Mouse (Mus musculus) kidney, postnatal 14 days (tissue): ENCODE results near the gene Tcf12.

Experiments used
- DNase-seq: peaks from one replicate; pipeline ENCODE4 v3.0.0; 2022; ENCODE audit warnings: mixed read lengths

The Tcf12 gene

DNA sequence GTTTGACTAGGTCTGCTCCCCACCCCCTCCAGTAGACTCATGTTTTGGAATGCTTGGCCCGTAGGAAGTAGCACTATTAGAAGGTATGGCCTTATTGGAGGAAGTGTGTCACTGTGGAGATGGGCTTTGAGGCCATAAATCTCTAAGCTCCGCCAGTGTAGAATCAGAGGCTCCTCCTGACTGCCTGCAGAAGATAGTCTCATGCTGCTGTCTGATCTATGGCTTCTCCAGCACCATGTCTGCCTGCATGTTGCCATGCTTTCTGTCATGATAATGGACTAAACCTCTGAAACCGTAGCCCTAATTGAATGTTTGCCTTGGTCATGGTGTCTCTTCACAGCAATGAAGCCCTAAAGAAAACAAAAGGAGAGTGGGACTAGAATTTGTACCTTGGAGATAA, 26.7 kb downstream of the Tcf12 start:
- no peak for DNase-seq

DNA sequence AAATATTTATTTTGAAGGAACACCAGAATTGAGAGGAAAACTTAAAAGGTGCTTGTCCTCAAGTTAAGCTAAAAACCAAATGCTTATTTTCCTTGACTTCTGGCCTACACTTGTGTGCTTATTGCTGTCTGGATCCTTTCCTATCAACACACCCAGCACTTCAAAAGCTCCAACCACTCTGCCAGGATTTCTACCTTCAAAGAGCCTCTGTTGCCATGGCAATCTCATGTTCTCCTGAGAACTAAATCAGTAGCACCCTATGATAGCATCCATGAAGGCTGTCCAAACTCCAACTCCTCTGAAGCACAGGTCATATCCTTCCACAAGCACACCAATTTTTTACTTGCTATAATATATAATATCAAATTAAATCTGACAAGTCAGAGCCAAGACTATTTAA, 27.5 kb downstream of the Tcf12 start:
- DNase-seq, result no peak

DNA sequence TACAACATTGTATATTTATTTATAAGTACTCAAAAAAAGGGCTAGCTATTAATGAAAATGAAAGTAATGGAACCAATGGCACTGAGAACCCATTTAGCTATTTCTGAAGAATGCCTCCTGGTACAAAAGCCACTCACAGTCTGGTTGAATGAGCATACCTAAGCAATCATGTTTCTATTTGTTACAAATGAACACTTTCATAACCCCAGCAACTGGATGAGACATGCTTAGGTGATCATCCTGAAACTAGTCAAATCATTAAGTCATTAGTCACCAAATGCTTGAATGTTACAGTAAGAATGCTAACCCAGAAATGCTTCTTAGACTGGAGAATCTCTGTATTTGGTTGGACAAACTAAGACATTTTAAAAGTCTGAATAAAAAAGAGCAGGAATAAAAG, 35.5 kb downstream of the Tcf12 start:
- no peak for DNase-seq

DNA sequence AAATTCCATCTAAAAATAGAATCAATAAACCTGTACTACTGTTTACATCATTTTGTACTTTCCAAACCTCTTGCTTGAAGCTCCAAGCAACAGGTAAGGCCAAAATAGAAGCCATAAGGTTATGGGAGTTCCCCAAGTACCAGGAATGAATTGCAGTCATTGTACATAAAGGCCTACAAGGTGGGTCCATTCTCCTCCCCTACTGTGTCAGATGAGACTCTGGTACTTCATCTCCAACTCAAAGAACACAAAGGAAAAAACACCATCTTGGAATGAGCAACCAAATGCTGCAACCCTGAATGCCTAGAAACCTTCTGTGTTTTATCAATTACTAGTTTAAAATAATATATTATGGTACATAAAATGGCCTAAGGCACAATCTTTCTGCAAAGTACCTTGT, 45.5 kb downstream of the Tcf12 start:
- no peak for DNase-seq

DNA sequence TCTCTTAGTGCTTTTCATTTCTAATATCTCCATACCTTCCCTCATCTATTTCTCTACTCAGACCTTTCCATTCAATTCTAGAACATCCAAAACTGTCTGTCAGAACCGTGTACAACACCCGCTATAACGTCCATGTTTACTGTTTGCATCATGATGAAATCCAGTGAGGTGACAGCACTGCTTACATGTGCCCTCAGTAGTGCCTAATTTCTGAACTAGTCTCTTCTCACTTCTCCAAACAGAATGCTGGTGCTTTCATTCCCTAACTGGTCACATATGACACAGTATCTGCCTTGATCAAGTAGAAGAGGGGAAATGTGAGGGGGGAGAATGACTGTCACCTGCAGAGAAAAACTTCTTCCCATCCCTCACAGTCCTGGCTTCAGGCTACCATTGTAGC, 58.5 kb downstream of the Tcf12 start:
- DNase-seq, result no peak

DNA sequence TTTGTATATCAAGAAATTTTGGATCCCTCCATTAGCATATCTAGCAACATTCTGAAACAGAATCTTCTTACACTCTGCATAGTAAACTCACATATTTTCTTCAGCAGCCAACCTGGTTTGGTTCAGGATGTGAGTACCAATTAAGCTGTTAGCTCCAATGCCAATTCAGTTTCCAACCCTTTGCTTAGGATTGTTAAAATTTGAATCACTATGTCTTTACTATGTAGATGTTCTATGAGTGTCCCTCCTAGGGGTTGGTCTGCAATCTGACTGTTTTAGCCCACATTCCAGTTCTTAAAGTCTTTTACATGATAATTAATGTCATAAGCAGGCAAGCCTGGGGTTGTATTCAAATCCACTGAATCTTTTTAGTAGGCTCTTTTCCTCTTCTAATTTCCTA, 71.5 kb downstream of the Tcf12 start:
- DNase-seq, result no peak

DNA sequence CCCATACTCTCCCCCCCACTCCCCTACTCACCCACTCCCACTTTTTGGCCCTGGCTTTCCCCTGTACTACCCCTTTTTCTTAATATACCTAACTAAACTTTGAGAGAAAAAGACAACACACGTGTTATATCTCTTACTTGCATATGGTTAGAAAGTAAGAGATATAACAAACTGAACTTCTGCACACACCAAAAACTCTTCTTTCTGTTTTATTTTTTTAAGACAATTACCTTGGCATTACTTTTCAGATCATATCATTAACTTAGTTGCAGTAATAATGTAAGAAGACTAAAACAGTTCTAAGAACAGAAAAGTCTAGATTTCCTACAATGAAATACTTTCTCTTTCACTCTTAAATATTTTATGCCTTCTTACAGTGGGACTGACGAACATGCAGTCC, 72.3 kb downstream of the Tcf12 start:
- no peak for DNase-seq

DNA sequence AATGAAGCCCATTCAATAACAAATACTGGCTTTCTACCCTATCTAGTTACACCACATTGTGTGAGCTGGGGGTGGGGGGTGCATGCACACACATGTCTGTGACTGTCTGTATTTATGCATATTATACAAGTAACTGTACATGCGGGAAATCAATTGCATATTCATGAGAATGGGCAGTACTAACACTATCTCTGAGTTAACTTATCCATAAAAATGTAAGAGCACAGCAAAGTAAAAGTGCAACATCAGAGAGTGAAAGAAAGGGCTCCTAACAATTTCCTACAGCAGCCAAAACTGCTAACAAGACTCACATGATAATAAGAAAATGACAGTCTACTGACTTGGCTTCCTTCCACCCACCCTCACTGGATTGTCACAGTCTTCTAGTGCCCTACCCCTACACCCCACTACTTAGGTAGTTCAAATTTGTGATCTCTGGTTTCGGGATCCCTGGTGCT, 74.6 kb downstream of the Tcf12 start:
- DNase-seq, result no peak

DNA sequence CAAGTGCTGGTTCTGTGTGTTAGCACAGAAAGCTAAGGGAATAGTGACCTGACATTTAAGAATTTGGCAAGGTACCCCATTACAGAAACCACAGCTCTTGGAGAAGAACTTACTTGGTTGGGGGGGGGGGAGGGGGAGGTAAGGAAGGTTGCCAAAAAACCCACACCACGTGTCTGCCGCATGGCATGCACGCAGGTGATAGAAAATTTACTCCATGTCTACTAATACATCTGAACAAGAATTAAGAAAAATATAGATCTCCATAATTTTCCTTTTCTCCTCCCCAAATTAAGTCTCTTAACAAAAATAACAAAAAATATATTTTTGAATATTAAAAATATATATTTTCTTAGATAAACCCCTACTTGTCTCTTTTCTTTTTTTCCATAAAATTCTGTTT, 75.4 kb downstream of the Tcf12 start:
- DNase-seq, result no peak

DNA sequence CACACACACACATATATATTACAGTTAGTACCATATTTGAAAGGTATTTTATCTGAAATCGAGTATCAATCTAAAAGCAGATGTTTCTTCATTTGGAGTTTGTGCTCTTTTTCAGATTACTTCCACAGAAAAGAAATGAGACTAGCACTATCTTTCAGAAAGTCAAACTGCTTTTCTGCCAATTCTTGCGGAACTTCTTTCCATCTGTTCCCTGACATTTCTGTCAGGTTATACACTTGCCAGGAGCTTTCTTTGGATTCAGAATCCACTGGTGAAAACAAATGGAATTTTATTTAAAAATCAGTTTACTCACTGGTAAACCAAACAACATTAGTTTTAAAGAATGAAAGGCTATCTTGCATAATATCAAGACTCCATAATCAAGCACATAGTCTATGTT, 78.4 kb downstream of the Tcf12 start:
- no peak for DNase-seq

DNA sequence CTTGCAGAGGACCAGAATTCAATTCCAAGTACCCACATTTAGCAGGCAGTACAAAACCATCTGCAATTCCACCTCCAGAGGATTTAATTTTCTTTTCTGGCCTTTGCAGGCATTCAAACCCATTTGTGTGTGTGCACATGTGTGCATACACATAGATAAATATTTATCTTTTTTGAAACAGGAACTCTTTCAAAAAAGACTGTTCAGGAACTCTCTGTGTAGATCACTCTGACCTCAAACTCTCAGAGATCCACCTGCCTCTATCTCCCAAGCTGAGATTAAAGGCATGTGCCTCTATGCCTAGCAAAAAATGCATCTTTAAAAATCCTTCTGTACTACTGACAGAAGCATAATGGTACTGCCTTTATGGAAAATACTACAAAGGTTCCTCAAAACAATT, 81.4 kb downstream of the Tcf12 start:
- no peak for DNase-seq

DNA sequence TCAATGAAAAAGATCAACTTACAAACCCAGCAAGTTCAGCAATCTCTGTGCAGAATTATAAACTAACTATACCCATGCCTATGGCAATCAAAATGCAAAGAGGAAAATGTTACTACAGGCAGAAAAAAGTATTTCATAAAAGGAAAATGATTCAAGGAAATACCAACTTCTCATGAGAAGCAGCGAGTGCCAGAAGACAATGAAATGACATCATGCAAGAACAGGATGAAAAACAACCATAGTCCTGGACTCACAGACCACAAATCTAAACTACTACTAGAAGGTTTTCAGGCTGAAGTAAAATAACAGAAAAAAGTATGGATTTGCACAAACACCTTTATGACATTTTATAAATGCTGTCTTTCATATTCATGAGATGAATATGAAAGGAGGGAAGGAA, 82.1 kb downstream of the Tcf12 start:
- no peak for DNase-seq

DNA sequence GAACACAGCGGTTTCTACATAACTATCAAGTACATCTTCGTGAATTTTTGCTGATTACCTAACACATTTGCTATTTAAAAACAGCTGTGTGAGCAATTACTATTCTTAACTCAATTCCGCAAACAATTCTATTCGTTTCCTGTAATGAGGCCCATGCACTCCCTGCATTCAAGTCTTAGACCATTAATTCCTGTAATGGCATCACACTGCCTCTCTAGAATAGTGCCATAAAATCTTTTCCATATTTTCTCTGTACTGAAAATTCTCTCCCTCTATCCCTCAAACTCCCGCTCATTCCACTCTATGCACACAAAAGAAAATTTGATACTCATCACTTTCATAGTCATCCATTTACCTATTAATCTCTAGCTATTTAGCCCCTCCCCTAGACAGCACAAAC, 88.4 kb downstream of the Tcf12 start:
- no peak for DNase-seq

DNA sequence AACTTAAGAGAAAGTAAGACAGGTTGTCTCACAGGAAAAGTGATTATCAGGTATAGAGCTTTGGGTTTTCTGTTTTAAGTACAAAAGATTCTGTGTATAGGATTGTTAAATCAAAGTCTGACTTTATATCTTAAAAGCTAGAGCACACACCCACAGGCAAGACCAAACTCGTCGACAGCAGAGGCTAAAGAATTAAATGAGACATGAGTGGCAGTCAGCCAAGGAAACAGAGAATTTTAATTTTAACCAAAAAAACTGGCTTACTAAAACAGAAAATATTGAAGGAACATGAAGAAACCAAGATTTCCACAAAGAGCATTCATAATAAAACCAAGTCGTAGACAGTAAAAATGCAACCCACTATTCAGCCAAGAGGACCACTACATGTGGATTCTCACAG, 90.2 kb downstream of the Tcf12 start:
- peak; percentile 14 for DNase-seq

DNA sequence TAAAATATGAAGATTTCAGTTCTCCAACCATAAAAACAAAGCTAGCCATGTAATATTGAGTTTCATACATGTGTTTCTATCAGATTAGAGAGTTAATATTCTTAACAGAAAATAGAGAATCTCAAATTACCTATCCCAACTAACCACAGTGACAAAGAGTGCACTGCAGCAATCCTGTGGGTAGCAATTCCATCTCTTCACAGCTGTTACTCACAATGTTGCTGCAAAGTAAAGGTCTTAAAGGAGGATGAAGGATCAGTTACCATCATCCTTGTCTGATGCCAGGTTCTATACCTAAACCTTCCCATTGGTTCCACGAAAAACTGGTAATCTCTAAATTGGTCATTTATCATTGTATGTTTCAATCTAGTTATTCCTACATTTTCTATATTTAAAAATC, 95.7 kb downstream of the Tcf12 start:
- no peak for DNase-seq

DNA sequence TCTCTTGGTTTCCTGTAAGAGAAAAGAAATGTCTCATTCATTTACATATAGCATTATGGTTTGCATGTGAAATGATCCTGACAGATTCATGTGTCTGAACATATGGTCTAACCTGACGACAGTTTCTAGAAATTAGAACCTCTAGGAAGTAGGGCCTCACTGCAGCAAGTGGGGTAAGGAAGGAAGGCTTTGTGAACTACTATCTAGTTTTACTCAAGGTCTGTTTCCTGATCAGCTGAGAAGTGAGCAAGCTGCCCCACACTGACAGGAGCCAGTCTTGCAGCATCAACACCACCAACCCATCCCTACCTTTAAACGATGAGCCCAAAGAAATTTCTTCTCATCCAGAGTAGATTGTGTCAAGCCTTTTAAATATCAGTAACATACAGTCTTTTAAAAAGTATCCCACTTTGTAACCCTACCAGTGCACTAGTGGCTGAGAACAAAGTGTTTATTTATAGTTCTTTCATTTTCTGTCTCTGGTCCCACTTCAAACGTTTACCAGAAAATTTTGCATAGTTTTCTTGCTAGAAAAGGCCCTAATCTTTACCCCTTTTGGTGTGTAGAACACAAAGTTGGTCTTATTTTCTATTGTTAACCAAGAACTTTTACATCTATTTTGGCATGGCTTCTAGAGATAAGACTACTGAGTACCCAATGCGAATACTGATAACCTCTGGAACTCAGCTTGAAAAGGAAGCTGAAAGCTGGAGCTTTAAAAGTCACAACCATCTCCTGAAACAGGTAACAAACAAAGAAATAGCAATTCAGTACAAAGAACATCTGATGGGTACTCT, 96.9 kb downstream of the Tcf12 start:
- no peak for DNase-seq

DNA sequence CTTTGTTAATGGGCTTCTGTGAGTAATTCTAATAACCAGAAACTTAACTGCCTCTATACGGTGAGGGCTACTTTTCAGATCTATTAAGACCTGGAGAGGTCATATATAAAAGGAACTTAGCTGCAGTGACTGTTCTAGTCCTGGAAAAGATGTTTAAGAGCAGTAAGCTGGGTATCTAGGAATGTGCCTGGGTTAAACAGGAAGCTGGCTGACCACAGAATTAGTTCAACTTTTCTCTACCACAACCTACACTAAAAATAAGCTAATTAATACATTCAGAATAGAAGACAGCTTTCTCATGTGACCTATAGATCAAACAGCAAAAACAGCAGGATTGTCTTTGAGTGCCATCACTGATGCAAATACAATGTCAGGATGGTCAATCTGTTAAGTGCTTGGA, 98.1 kb downstream of the Tcf12 start:
- no peak for DNase-seq

DNA sequence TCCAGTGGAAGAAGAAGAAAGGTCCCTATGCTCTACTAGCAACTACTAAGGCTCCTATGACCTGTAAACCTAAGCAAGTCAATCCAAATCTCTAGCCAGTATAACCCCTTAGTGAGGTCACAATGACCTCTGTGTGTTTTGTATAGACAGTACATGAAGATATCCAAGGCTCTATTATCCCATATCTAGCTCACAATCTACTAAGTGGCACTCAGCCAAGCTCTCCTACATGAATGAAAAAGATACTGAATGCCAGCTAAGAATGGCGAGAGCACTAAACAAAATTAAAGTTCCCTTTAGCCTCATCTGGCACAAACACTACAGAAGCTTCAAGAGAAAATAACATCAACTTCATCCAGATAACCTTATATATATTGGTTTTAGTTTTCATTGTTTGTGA, 103.0 kb downstream of the Tcf12 start:
- DNase-seq, result no peak

DNA sequence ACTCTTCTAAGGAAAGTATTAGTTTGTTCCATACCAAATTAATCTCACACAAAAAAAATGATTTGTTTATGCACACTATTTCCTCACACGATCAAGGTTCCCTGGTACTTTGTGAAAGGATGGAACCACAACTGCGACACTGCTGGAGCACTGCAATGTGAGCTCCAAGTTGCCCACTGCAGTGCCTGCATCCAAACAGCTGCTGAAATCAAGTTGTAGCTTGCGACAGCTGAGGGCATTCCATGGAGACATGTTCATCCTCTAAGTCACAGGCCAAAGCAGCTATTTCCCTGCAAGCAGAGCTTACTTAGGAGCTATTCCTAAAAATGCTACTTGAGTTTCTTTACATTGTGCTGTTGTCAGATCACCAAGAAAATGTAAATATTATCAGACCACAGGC, 120.5 kb downstream of the Tcf12 start:
- no peak for DNase-seq

DNA sequence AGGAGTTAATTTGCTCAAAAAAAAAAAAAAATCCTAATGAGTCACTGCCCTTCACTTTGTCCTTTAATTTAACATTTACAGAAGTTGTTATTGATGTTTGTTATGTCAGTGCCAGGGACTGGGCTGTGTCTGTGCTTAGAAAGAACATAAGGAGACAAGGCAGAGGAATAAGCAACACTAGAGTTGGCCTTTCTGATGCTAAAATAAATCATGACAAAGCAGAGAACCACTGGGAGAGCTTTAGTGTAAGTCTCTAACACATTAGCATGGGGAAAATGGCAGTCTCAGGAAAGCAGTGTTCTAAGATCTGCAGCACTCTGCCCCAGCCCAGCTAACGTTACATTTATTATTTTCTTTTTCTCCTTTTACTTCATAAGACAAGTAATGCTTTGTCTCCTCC, 121.3 kb downstream of the Tcf12 start:
- DNase-seq, result no peak

DNA sequence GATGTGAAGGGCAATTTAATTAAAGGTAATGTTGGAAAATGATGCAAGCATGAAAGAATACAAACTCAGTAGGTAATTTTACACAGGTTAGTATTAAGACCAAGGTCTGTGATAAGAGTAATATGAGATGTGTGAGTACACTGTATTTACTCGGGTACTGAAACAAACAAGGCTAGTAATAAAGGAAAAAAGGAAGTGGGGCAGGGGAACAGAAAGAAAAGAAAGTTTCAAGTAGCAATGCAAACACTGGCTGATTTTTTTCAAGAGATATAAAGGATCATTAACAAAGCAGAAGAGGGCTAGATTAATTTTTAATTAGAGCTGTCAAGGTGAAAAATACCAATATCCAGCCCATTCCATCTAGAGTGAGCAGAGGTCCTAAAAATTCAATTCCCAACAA, 122.0 kb downstream of the Tcf12 start:
- DNase-seq, result no peak

DNA sequence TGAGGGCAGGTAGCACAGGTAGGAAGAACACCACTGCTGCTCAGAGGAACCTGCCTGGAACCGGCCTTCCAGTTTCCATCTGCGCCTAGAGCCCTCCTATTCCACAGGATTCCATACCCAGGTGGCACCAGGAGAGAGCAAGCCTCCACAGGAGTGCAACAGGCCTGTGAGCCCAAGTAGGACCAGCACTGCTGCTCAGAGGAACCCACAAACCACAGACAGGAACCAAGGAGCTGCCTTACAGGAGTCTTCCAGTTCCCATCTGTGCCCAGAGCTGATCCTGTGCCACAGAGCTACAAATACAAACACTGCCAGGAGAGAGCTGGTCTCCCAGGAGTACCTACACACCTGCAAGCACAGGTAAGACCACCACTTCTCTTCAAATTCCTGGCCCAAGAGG, 125.0 kb downstream of the Tcf12 start:
- no peak for DNase-seq

DNA sequence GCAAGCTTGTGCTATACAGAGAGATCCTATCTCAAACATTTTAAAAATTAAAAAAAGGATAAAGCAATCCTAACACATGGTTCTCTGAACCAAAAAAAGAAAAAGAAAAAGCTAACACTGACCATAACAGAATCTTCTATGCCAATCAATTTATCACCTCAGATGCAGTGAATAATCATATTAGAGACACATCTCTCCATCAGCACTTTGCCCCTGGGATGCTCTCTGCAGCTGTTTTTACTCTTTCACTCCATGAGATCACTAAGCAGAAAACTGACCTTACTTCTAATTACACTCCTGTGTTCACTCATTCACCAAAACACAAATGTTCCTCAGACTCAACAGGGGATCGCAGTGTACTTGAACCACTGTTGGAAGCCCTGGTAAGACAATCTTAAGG, 128.8 kb downstream of the Tcf12 start:
- DNase-seq, result no peak

DNA sequence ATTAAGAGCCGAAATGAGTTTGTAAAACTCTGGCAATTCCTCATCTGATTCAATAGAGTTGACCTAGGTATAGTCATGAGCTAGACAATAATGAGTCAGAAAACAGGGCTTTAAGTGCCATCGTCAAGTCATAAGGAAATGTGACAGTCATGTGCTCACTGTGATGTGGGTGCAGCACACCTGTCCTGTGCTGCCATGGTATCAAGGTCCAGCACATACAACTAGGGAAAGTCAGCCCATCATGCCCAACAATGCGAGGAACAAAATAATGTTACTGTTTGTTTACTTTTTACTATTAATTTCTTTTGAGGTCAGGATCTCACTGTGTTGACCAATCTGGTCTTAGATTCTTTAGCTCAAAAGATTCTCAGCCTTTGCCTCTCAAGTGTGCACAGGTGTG, 130.6 kb downstream of the Tcf12 start:
- DNase-seq, result no peak

DNA sequence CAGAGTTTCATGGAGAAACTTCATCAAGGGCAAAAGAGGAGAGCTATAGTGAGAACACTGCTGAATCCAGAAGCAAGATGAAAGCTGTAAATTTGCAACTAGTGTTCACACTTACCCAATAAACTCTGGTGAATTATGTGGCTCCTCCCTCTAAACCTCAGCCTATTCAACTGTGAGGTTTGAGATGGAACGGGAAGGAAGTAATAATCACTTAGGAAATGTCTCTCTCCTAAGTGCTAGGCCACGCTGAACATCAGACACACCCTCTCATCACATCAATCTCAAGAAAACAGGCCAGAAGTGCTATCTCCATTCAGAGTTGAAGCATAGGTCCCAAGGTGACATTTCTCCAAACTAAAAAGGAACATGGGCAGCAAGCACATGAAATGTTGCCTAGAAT, 131.1 kb downstream of the Tcf12 start:
- no peak for DNase-seq

DNA sequence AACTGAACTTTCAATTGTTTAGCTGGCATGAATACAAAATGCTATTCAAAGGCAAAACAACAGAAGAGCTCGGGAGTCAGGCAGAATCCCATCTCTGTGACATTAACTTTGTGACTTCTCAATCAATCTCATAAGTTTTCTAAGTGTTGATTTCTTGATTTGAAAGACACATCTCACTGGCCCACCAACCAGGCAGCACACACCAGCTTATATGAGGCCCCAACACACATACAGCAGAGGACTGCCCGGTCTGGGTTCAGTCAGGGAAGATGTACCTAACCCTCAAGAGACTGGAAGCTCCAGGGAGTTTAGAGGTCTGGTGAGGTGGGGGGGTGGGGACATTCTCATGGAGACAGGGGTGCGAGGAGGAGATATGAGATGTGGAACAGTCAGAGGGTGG, 132.8 kb downstream of the Tcf12 start:
- DNase-seq, result no peak
